Mouse (Mus musculus) heart, adult 9 months (tissue): ENCODE results near the gene Hmga1.

Source experiments
- DNase-seq, 2 experiments: peaks; one replicate each; pipeline ENCODE4 v3.0.0; 2022; ENCODE audit warnings: low spot score in 2 of 2

The Hmga1 gene

DNA sequence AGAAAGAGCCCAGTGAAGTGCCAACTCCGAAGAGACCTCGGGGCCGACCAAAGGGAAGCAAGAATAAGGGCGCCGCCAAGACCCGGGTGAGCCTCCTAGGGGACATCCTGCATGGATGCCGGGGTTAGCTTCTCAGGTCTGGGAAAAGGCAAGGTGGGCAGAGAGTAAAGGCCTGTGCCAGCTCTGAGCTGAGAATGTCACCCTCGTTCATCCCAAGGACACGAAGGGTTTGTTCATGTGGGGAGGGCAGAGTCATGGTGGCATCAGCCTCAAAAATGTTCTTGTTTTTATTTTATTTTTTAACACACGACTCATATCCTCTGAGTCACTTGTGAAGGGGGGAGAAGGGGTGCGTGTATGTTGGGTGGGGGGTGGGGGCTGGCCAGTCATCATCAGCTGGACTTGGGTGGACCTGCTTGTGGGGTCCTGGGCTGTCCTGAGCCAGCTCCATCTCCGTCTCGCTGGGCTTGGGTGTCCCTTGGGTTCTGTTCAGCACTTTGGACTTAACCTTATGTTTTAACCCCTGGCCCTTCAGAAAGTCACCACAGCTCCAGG is 4.7 kb downstream of the Hmga1 start:
- DNase-seq = no peak

GRCm38 (mm10) chr17:27561809-27562526 is 5.7 kb downstream of the Hmga1 start:
- no peak for DNase-seq

DNA sequence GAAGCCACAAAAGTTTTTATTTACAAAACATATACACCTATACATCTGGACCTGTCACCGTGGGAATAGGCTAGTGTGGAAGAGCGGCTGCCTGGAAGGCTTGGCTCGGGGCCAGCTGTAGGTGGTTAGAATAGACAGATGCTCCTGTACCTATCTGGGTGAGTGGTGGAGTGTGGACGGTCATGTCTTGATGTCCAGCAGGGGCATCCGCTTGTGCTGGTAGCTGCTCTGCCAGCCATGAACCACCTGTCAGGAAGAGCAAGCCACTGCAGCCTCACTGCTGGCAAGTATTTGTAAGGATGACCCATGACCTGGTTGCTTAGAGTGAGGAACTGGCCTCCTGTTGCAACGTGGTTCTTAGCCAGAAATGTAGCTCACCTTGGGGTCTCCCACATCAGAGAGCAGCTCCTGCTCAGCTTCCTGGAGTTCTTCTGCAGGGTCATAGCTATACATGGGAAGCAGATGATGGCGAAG is 7.5 kb downstream of the Hmga1 start:
- DNase-seq = no peak

DNA sequence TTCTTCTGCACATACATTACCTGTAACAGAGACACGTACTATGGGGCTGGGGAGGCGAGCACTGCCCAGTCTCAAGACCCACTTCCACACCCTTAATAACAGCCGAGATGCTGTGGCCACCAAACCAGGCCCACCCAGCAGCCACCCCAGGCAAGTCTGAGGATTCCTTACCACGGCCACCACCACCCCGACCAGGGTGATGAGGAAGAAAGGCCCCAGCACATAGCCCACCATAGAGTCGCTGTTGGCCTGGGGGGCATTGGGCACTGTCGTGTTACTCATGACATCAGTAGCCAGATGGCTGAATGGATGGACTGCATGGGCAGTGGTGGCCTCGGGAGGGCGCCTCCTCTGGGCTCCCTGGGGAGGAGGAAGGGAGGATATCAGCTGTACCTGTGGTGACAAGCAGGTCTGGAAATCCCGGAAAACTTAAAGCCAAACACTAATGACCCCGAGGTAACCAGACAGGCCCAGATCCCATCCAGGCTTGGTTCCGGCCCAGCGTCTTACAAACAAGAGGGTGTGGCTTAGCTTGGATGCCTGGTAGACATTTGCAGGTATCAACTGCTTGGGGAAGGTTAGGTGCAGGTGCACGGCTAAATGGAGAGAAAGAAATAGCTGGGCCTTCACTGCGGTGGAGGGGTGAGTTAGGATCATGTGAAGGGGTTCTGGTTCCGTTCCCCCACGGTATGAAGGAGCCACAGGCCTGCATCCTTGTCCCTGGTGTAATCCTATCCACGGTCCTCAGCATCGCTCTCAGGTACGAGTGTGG is 8.3 kb downstream of the Hmga1 start:
- no peak for DNase-seq

GRCm38 (mm10) chr17:27565163-27565941 is 9.1 kb downstream of the Hmga1 start, which contains the start of gene AI413582:
Gene AI413582 (minus strand): TSS chr17:27565756.
- peak; percentile 95 to 96 for DNase-seq

DNA sequence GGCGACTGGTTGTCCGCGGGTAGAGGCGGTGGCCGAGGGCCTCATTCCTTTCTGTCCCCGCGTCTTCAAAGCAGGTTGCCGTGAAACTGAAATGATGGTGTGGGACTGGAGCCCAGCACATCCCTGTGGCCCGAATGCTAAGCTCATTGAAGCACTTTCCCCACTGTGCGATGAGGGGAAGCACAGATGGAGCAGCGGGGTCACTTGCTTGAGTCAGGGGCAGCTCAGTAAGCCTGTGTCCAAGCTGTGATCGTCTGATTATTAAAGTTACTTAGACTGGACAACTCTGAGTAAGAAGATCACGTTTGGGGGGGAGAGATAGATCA is 9.6 kb downstream of the Hmga1 start:
- DNase-seq = no peak

- DNase-seq = no peak
Observed at GRCm38 (mm10) chr17:27568228-27568627, 11.9 kb downstream of the Hmga1 start.

- DNase-seq = no peak
Observed at GRCm38 (mm10) chr17:27571315-27571714, 15.0 kb downstream of the Hmga1 start.

GRCm38 (mm10) chr17:27573772-27574320 is 17.5 kb downstream of the Hmga1 start:
- no peak for DNase-seq

DNA sequence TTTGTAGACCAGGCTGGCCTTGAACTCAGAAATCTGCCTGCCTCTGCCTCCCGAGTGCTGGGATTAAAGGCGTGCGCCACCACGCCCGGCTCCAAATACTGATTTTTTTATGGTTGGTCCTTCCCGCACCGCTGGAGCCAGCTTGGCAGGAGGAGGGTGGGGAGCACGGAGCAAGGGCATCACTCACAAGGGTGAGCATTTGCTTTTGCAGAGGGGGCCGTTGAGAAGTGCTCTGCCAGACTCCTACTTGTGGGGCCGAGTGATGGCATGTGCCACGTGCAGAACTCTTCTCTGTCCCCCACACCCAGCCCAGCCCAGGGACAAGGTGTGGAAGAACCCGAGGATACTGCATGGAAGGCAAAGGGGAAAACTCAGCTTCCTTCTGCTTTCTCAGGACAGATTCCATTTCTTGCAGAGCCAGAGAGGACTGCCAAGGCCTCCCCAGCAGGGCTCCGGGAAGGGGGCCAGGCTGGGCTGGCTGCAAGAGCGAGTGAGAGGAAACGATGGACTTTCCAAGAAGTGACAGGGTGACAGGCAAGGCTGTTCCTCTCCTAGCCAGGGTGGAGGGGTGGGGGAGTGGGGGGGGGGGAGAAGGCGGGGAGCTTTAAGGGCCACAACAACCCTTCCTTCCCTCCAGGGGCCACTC is 18.3 kb downstream of the Hmga1 start:
- DNase-seq = peak; percentile 75 to 87

GRCm38 (mm10) chr17:27575116-27575776 is 18.9 kb downstream of the Hmga1 start:
- DNase-seq = no peak

GRCm38 (mm10) chr17:27576056-27576455 is 19.8 kb downstream of the Hmga1 start:
- no peak for DNase-seq

DNA sequence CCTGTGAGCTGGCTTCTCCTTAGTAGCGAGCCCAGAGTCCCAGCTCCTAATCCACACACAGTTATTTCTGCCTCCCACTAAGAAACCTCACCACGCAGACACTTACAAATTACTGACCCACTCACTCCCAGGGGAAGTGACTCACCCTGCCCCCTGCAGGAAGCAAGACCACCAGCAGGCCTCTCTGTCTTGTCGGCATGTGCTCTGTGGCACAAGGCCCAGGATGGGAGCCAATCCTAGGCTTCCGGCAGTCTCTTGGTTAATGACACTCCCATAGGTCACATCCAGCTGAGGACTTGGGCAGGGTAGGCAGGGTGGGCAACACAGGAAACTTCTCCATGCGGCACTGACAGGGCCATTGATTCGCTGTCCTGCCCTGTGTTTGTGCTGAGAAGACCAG is 21.2 kb downstream of the Hmga1 start:
- no peak for DNase-seq

- DNase-seq = no peak
Observed at GRCm38 (mm10) chr17:27578487-27578886, 22.2 kb downstream of the Hmga1 start.

GRCm38 (mm10) chr17:27579816-27580215 is 23.5 kb downstream of the Hmga1 start:
- DNase-seq = no peak

- DNase-seq = no peak
Observed at GRCm38 (mm10) chr17:27580392-27581068, 24.2 kb downstream of the Hmga1 start.

- no peak for DNase-seq
Observed at GRCm38 (mm10) chr17:27583185-27583894, 27.0 kb downstream of the Hmga1 start.

- peak in 1 of 2 experiments; percentile 61 for DNase-seq
Observed at GRCm38 (mm10) chr17:27586661-27587060, 30.4 kb downstream of the Hmga1 start.

DNA sequence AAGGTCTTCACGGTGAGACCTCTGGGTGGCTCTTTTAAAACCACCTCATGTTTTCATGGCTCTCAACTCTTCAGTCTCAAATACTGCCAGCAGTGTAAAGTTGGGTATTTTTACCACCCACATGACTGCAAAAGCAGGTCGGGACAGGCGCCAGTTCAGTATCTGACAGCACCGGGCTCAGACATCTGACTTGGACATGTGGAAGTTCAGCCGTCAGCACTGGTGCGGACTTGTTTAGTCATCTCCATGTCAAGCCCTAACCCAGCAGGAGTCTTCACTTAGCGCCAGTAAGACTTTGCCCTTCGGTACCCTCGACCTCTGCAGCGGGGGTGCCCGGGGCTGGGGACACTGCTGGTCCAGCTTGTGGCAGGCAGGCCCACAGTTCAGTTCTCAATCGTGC is 31.0 kb downstream of the Hmga1 start:
- peak; percentile 58 to 75 for DNase-seq
